Mouse (Mus musculus) embryonic facial prominence, embryonic 15.5 days (tissue): Measurements from ENCODE around the gene Slc2a3. TPM values are rescaled to one million over a fixed set of nuclear protein-coding genes. Genes with fewer than 3 reads are reported as not detected.

Experiments used
- ATAC-seq: fragments of 200-750 bp; cut with Nextera tagmentation; 2 replicates; pipeline ENCODE4 v1.8.0; 2017; ENCODE audit warnings: low read depth, moderate TSS enrichment; ENCODE audit not compliant: insufficient number of reproducible peaks, low FRiP score, low TSS enrichment
- H3K27ac ChIP-seq: fragments of 300-500 bp; sonication (generic); replicated peaks from 2 replicates; pipeline ENCODE4 v1.5.1; 2015; ENCODE audit warnings: mild to moderate bottlenecking, inconsistent platforms
- H3K27me3 ChIP-seq: fragments of 300-500 bp; sonication (generic); 2 replicates; pipeline ENCODE4 v1.6.1; 2015; ENCODE audit warnings: inconsistent platforms
- H3K36me3 ChIP-seq: fragments of 300-500 bp; sonication (generic); 2 replicates; pipeline ENCODE4 v1.6.1; 2015; ENCODE audit warnings: mild to moderate bottlenecking, inconsistent platforms
- H3K4me1 ChIP-seq: fragments of 300-500 bp; sonication (generic); 2 replicates; pipeline ENCODE4 v1.6.1; 2015; ENCODE audit warnings: inconsistent platforms
- H3K4me2 ChIP-seq: fragments of 300-500 bp; sonication (generic); replicated peaks from 2 replicates; pipeline ENCODE4 v1.6.1; 2015; ENCODE audit warnings: mild to moderate bottlenecking, inconsistent platforms
- H3K4me3 ChIP-seq: fragments of 300-500 bp; sonication (generic); replicated peaks from 2 replicates; pipeline ENCODE4 v1.5.1; 2015; ENCODE audit warnings: mild to moderate bottlenecking, inconsistent platforms
- H3K9ac ChIP-seq: fragments of 300-500 bp; sonication (generic); 2 replicates; pipeline ENCODE4 v1.6.1; 2015; ENCODE audit warnings: inconsistent platforms
- H3K9me3 ChIP-seq: fragments of 300-500 bp; sonication (generic); replicated peaks from 2 replicates; pipeline ENCODE4 v1.6.1; 2016; ENCODE audit warnings: inconsistent platforms
- WGBS: fragments of 180-500 bp; shearing (Covaris S2); methylation state at CpG from one replicate; pipeline ENCODE4 v1.1.7; 2015; 5-methylcytosine and 5-hydroxymethylcytosine counted together
- polyA plus RNA-seq: library from polyadenylated mRNA; unstranded; fragments of >200 nt; fragmentation: Nextera tagmentation; extraction: Ambion mirVana; gene quantifications from 2 replicates; pipeline ENCODE4 v1.2.1, GENCODE M21; 2015

Slc2a3 gene
- polyA plus RNA-seq, 1 experiment from 2014 or later, result 40.2 TPM

- Histone ChIP-seq H3K4me2 (no peak overlapping the region), H3K9ac (no peak overlapping the region), H3K36me3 (no peaks in the 10 kb centered on the region), H3K4me3 (no peak overlapping the region), H3K27me3 (peaks cover 3% of the 10 kb centered on the region; the same call in 1 of the 2 replicates), H3K9me3 (no peaks in the 10 kb centered on the region), H3K27ac (no peak overlapping the region), H3K4me1 (peaks cover 13% of the 10 kb centered on the region)
- 71% methylated on average over 11 of the region's 11 CpGs for WGBS
- ATAC-seq, result no peak
Measured at GRCm38 (mm10) chr6:122762952-122763700, 38.3 kb downstream of the Slc2a3 start.

- Histone ChIP-seq H3K27ac (no peak overlapping the region), H3K4me1 (peaks cover 13% of the 10 kb centered on the region), H3K4me3 (no peak overlapping the region), H3K36me3 (no peaks in the 10 kb centered on the region), H3K27me3 (peaks cover 3% of the 10 kb centered on the region; the same call in 1 of the 2 replicates), H3K9me3 (no peaks in the 10 kb centered on the region), H3K4me2 (no peak overlapping the region), H3K9ac (no peak overlapping the region)
- ATAC-seq, result no peak
- WGBS, result 74% methylated on average over 3 of the region's 3 CpGs
Measured at GRCm38 (mm10) chr6:122762480-122762879, 39.0 kb downstream of the Slc2a3 start.

DNA sequence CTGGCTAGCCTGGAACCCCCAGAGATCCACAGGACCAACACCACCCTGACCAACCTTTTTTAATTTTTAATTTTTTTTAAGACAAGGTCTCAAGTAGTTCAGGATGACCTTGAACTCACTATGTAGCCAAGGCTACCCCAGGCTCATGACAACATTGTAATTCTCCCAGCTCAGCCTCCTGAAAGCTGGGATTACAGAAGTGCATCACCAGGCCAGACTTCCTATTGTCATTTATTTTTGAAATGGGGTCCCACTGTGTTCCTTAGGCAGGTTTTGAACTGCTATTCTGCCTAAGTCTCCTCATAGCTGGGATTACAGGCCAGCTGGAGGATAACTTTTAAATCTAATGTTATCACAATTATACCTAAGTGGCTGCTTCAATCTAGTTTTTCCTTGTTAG, 39.5 kb downstream of the Slc2a3 start:
- H3K4me2 ChIP-seq, result no peak overlapping the region
- H3K4me1 ChIP-seq, result peaks cover 13% of the 10 kb centered on the region
- H3K27ac ChIP-seq, result no peak overlapping the region
- H3K9ac ChIP-seq, result no peak overlapping the region
- peaks cover 3% of the 10 kb centered on the region; the same call in 1 of the 2 replicates for H3K27me3 ChIP-seq
- ATAC-seq, result no peak
- no peak overlapping the region for H3K4me3 ChIP-seq
- no peaks in the 10 kb centered on the region for H3K9me3 ChIP-seq
- no peaks in the 10 kb centered on the region for H3K36me3 ChIP-seq

- Histone ChIP-seq H3K27me3 (peaks cover 3% of the 10 kb centered on the region; the same call in 1 of the 2 replicates), H3K27ac (peak overlapping the region; percentile 52), H3K36me3 (no peaks in the 10 kb centered on the region), H3K4me3 (peak overlapping the region; percentile 42), H3K9me3 (no peaks in the 10 kb centered on the region), H3K4me1 (peaks cover 13% of the 10 kb centered on the region), H3K9ac (no peak overlapping the region), H3K4me2 (peak overlapping the region; percentile 37)
- 0 out of 2 replicates have a peak, but pooled peaks have one; percentile 56 for ATAC-seq
- 1% methylated on average over 11 of the region's 11 CpGs for WGBS
Measured at GRCm38 (mm10) chr6:122761011-122761599, 40.3 kb downstream of the Slc2a3 start.

GRCm38 (mm10) chr6:122758732-122759131, 42.7 kb downstream of the Slc2a3 start:
- Histone ChIP-seq H3K36me3 (no peaks in the 10 kb centered on the region), H3K4me3 (no peak overlapping the region), H3K27ac (no peak overlapping the region), H3K9ac (no peak overlapping the region), H3K4me2 (no peak overlapping the region), H3K9me3 (no peaks in the 10 kb centered on the region), H3K27me3 (no peaks in the 10 kb centered on the region), H3K4me1 (peaks cover under 1% of the 10 kb centered on the region; the same call in 1 of the 2 replicates)
- 77% methylated on average over 5 of the region's 5 CpGs for WGBS
- ATAC-seq, result no peak

DNA sequence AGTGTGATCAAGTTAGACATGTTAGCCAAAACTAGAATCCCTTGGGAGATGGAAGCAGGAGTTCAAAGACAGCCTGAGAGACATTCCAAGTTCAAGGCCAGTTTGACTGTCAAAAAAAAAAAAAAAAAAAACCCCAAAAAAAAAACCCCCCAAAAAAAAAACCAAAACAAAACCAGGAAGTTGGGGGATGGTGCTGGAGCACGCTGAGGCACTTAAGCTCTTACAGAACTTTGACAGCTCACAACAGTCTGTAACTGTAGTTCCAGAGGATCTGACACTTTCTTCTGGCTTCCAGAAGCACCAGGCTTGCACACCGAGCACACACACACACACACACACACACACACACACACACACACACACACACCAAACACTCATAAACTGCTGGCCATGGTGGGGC, 45.5 kb downstream of the Slc2a3 start:
- WGBS, result 32% methylated on average over 2 of the region's 2 CpGs
- no peaks in the 10 kb centered on the region for H3K27me3 ChIP-seq
- no peak for ATAC-seq

DNA sequence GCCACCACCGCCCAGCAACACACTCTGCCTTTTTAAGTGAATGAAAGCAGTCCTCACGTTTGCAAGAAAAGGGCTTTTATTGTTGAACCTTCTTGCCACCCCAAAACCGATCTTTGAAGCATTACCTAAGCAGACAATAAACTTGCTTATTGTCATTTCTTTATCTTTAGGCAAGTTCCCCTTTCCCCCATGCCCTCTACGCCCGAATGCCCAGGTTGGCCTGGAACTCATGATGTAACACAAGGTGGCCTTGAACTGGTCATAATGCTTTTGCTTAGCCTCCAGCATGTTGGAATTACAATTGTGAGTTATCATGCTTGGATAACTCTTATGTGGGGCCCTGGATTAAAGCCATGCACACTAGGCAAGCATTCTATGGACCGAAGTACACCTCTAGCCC, 50.9 kb downstream of the Slc2a3 start:
- no peaks in the 10 kb centered on the region for H3K36me3 ChIP-seq
- H3K9me3 ChIP-seq, result no peaks in the 10 kb centered on the region
- WGBS, result 82% methylated on average over 6 of the region's 6 CpGs
- H3K9ac ChIP-seq, result no peak overlapping the region
- no peak overlapping the region for H3K4me3 ChIP-seq
- H3K4me2 ChIP-seq, result no peak overlapping the region
- no peak overlapping the region for H3K27ac ChIP-seq
- no peak for ATAC-seq
- no peaks in the 10 kb centered on the region for H3K4me1 ChIP-seq
- no peaks in the 10 kb centered on the region for H3K27me3 ChIP-seq

More for the DNA sequence above, 45.5 kb downstream of the Slc2a3 start:
- H3K4me2 ChIP-seq, result no peak overlapping the region
- no peaks in the 10 kb centered on the region for H3K9me3 ChIP-seq
- no peaks in the 10 kb centered on the region for H3K4me1 ChIP-seq
- H3K36me3 ChIP-seq, result no peaks in the 10 kb centered on the region
- H3K27ac ChIP-seq, result no peak overlapping the region
- H3K4me3 ChIP-seq, result no peak overlapping the region
- H3K9ac ChIP-seq, result no peak overlapping the region

DNA sequence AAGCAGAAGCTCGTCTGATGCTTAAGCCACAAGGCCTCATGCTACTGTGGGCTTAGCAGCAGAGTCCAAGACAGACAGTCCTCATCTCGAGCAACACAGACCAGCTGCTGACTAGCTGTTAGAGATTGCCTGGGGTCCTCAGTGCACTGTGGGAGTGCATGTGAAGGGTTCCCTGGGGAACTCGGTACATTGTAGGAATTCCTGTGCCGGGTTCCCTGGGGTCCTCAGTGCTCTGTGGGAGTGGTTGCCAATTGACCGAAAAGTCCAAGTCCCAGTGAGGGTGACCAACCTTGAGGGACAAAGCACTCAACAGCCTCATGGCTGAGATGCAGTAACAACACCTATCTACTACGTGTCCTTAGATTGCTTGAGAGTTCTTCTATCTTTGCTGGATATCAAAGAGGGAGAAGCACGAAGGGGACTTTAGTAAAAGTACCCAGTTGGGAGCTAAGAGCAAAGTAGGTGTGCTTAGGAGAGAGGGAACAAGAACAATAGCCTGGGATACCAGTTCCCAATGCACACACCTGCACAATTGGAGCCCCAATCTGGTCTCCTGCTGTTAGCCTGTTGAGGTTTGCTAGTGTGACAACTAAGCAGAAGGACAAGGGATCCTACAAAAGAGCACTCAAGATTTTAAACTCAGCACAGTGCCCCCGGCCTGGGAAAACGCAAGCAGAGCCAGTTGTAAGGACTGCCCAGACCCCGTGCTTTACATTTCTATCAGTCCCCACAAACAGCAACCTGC, 56.8 kb downstream of the Slc2a3 start:
- Histone ChIP-seq H3K4me1 (peaks cover 5% of the 10 kb centered on the region; the same call in 1 of the 2 replicates), H3K4me2 (no peak overlapping the region), H3K27me3 (peaks cover 21% of the 10 kb centered on the region), H3K36me3 (no peaks in the 10 kb centered on the region), H3K27ac (no peak overlapping the region), H3K9ac (no peak overlapping the region), H3K9me3 (no peaks in the 10 kb centered on the region), H3K4me3 (no peak overlapping the region)
- WGBS, result 28% methylated on average over 10 of the region's 10 CpGs
- ATAC-seq, result 0 out of 2 replicates have a peak, but pooled peaks have one; percentile 26

- Histone ChIP-seq H3K4me1 (peaks cover 5% of the 10 kb centered on the region; the same call in 1 of the 2 replicates), H3K9me3 (no peaks in the 10 kb centered on the region), H3K4me3 (no peak overlapping the region), H3K27me3 (peaks cover 21% of the 10 kb centered on the region), H3K4me2 (no peak overlapping the region), H3K9ac (no peak overlapping the region), H3K36me3 (no peaks in the 10 kb centered on the region), H3K27ac (no peak overlapping the region)
- no peak for ATAC-seq
- WGBS, result 18% methylated on average over 11 of the region's 11 CpGs
Measured at GRCm38 (mm10) chr6:122743353-122743752, 58.1 kb downstream of the Slc2a3 start.

- Histone ChIP-seq H3K36me3 (no peaks in the 10 kb centered on the region), H3K9ac (peak overlapping the region; percentile 9; the same call in 1 of the 2 replicates), H3K4me1 (peaks cover 5% of the 10 kb centered on the region; the same call in 1 of the 2 replicates), H3K27me3 (peaks cover 21% of the 10 kb centered on the region), H3K4me3 (peak overlapping the region; percentile 53), H3K27ac (no peak overlapping the region), H3K9me3 (no peaks in the 10 kb centered on the region), H3K4me2 (peak overlapping the region; percentile 77)
- WGBS, result under 1% methylated on average over 23 of the region's 23 CpGs
- ATAC-seq, result no peak
Measured at GRCm38 (mm10) chr6:122742228-122742899, 59.1 kb downstream of the Slc2a3 start.
